Mouse (Mus musculus) left cerebral cortex, adult 11 months (tissue): ENCODE results near the gene Ubald2.
"Not testable (repeated sequence)": the region's sequence is repeated elsewhere in the genome, so short reads cannot be mapped to it uniquely, and the experiment has no call there.

ENCODE experiments used
- DNase-seq: peaks from one replicate; pipeline ENCODE4 v3.0.0; 2022; ENCODE audit warnings: low spot score

Ubald2 gene

DNA sequence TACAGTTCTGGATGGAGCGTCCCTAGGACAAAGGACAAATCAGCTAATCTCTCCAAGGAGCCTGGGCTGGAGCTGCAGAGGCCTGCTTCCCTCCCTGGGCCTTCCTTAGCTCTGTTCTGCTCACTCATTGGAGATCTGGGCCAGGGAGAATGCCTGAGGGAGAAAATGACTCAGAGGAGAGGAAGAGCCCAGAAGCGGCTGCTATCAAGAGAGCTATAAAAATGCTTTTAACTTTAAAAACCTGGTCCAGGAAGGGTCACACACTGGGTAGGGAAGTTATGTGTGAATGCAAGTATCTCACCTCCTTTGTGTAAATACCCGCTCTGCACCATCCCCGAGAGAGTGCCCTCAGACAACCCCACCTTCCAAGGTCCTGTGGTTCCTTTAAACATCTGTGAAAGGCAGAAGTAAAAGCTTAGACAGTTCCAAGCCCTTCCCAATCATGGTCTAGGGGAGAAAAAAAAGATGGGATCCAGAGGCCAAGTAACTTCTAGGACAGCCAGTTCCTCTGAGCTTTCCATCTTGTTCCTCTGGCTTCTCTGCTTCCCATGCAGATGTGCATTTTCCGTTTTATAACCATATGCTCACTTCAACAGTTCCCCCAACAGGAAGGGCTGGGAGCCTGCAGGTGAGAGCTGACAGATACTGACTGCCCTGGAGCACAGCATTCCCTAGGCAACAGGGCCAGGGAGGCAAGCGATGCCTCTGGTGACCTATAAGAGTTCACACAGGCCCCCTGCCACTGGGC is 17.5 kb upstream of the Ubald2 start:
- DNase-seq, result no peak

DNA sequence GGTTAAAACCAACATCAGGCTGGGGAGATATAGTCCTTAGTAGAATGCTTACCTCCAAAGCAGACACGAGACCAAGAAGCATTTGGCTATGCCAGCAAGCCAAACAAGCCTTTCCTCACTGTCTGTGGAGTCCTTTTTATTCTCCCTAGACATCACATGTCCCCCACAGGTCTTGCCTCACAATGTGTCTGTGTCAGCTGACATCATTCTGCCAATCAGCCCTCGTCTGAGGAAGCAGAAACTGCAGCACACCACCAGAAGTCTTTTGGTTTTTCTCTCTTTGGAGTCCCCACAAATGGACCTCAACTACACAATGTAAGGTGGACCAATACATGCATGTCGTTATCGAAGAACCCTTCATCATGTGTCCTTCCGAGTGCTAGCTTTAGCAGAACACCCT is 16.8 kb upstream of the Ubald2 start:
- no peak for DNase-seq

DNA sequence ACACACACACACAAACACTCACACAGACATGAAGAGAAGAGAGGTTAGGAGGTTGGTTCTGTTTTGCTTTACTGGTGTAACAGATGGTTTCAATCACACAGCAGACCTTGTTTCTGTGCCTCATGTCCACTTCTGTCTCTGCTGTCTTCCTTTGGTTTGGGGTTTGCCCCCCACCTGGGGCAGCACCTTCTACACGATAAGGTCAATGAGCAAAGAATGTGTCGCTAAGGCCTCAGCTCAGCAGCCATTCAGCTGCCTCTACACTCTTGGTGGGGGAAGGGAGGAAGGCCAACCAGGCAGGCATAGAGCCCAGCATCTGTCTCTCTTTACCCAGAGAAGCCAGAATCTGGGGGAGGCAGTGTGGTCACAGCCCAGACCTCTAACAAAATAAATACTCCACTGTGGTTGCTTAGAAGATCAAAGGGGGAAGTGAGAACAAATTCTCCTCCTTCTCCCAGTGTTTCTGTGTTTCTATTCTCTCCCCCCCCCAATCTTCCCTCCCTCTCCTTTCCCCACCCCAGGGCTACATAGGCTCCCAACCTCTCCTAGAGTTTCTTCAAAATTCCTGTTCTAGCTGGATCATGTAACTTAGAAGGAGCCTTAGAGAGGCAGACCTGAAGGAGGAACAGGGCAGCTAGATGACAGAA is 15.6 kb upstream of the Ubald2 start:
- no peak for DNase-seq

DNA sequence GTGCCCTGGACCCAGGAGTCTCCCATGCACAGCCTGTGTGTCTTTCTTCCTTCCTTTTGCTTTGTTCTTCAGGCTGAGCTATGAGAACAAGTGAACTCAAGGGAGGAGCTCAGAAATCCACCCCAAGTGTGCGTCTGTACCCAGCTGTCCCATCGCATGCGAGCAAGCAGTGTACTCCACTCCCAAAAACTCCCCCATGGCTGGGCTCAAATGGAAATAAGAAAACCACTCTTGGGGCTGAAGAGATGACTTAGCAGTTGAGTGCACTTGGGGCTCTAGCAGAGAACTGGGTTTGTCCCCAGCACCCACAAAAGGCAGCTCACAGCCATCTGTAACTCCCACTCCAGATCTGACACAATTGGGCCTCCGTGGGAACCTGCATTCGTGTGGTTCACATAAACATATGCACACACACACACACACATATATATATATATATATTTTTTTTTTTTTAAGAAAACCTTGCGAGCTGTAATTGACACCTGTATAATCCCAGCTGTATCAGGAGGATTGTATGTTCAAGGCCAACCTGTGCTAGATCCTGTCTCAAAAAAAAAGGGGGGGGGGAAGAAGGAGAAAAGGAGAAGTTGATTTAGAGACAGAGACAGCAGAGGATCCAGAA is 14.9 kb upstream of the Ubald2 start:
- no peak for DNase-seq

DNA sequence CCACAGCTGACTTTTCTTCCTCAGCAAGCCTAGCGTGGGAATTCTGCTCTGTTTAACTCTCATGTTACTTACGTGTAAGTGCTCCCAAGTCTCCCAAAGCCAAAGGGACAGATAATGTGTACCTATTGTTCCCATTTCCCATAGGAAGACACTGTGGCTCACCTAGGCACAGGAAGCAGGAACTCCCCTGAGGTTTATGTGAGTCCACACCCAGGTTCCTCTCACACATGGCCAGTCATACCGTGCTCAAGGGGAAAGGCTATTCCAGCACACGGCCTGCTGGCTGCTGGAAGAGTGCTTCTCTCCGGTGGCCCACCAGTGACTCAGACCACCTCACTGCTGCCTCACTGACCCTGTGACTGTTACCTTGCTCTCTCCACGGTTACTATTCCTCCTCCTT is 12.8 kb upstream of the Ubald2 start:
- DNase-seq, result no peak

DNA sequence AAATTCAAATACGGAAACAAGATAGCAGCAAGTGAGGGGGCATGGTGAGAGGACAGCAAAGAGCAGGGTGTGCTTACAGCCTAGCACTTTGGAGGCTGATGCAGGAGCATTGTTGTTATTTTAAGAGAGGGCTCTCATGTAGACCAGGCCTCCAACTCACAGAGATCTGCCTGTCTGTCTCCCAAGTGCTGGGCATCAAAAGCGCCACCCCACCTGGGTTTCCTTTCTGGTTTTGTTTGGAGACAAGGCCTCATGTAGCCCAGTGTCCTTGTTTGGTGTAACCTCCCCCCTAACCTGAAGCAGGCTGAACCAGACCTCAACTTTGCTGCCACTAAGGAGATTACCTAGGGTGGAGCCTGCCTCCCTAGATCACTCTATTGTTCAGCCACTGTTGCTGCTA is 11.3 kb upstream of the Ubald2 start:
- DNase-seq, result no peak

DNA sequence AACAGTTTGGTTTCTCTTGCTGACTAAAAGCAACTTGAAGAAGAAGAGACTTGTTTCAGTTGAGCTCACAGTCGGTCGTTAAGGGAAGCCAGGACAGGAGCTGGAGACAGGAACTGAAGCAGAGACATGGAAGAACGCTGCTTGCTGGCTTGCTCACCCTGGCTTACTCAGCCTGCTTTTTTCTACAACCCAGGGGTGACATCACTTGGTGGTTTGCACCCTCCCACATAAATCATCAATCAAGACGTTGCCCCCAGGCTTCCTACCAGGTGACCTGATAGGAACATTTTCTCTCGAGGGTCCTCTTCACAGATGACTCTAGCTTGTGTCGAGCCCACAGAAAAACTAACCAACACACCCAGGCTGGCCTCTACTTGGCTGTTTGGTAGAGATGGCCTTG is 10.7 kb upstream of the Ubald2 start:
- DNase-seq, result no peak

DNA sequence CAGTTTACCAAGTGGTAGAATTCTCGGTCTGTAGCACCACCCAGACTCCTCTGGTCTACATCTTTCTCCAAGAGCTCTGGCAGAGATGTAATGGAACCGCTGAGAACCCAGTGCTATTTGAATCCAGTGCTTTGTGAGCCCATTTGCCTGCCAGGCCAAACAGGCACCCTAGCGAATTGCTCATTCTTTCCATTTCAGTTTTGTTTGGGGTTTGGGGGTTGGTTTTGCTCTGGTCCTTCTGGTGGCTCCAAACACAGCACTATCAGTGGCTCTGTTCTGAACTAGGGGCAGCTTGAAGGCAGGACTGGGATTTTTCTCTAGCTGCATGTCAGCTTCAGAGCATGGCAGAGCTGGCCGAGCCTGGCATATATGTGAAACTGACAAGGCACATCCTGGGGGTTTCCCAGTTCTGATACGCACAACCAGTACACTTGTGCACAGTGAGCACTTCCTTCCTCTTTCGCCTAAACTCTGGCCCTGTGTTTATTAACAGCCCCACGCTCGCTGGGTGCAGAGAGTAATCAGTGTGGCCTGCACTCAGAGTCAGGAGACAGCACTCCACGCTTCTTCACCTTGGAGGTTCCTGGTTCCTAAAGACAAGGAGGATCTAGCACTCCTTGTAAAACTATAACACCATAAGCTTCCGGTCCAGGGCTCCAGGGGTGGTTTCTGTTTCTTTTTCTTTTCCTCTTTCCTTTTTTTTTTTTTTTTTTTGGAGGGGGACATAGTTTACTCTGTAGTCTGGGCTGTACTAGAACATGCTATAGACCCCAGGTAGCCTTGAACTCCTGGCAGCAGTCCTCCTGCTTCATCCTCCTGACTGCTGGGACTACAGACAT is 9.9 kb upstream of the Ubald2 start:
- no peak for DNase-seq

DNA sequence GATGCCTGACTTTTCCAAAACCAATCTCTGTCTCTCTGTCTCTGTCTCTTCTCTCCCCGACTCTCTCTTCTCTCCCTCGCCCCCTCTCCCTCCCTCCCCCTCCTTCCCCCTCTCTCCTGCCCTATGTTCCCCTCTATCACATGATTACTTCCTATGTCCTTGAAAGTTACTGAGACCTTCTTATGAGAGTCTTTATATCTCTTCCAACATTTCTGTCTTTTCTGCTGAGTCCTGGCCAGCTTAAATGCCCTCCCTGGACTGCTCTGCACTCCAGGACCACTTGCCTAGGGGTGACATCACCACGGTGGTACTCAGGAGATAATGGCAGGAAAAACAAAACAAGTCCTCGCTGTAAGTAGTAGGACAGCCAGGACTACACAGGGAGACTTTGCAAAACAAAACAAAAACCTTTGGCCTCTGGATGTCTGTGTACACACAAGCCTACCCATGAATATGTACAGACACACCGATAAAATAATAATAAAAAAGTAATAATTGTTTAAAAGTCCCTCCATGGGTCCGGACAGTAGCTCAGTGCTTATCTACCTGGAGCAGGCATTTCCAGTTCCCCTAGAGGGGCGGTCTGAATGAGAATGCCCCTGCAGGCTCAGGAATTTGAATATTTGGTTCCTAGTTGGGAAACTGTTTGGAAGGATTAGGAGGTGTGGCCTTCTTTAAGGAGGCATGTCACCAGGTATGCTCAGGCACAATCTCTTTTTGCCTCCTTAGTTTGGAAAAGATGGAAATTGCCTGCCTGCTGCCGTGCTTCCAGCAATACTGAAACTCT is 9.1 kb upstream of the Ubald2 start:
- DNase-seq, result no peak

DNA sequence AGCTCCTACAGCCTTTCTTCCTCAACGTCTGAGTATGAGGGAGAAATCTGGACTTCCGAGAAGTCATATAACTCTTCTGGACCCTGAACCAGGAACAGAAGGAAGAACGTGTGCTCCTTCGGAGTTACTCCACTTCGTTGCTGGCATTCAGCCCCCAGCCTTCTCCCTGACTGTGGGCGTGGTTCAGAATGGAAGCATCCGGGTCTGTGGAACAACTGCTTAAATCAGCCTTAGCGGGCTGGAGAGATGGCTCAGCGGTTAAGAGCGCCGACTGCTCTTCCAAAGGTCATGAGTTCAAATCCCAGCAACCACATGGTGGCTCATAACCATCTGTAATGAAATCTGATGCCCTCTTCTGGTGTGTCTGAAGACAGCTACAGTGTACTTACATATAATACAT is 7.6 kb upstream of the Ubald2 start:
- DNase-seq, result not testable (repeated sequence)

DNA sequence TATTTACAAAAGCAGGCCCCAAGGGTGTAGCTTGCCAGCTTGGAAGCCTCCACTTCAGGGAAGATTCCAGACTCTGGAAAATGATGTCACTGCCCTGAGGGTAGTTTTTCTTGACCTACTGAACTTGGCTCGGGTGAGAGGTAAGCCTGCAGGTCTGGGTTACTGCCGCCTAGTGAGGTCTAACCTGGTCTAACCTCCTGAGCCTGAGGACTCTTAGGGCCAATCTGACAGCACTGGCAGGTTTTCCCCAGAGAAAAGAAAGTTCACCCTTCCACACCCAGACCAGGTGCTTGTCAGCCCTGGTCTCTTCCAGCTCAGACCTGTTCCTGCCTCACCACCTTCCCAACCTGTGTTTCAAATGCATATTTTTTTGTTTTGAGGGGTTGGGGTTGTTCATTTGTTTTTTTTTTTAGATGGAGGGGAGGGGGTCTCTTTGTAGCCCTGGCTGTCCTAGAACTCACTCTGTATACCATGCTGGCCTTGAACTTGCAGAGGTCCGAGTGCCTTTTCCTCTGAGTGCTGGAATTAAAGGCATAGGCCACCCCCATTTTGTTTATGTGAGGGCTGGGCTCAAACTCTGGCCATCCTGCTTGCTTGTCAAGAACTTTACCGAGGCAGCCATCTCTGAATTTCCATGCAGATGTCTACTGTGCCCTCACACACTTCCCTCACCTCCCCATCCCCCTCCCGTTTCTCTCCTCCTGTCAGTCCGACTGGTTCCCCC is 6.9 kb upstream of the Ubald2 start:
- no peak for DNase-seq

DNA sequence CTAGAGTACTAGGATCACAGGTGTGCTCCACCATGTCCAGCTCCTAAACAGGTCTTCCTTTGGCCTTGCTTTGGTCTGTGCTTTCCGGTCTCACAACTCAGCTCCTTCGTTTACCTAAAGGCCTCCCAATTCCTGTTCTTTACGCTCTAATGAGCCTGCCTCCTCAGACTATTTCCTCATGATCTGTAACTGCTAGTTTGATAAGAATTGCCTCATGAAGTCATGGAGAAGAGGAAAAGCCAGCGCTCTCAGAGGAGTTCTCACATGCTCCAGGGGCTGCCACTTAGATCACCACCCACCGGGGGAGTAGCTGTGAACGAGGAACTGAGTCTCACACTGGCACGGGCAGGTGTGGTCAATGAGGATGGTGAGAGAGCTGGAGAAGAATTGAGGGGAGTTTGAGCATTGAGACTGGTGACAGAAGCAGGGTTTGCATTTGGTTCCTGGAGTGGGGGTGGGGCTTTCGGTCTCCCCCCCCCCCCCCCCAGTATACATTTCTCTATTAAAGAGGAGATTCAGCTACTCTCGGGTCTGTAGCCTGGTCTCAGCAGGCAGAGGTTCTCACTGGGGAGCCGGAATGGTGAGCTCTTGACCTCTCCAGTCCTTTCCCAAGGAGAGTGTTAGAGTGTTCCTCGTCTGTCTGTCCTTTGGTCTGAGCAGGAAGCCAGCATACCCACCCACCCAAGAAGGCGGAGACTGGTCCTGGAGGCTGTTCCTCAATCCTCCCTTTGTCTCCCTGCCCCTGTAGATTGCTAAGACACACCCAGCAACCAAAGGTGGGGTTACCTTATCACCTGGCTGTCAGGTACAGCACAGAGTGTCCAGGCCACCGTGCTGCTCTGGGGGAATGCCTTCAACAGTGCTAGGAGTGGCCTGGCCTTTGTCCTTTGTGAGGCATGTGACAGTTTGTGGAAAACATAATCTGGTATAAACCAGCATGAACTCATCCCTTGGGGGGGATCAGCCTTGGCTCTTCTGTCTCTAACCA is 4.7 kb upstream of the Ubald2 start:
- DNase-seq, result no peak

DNA sequence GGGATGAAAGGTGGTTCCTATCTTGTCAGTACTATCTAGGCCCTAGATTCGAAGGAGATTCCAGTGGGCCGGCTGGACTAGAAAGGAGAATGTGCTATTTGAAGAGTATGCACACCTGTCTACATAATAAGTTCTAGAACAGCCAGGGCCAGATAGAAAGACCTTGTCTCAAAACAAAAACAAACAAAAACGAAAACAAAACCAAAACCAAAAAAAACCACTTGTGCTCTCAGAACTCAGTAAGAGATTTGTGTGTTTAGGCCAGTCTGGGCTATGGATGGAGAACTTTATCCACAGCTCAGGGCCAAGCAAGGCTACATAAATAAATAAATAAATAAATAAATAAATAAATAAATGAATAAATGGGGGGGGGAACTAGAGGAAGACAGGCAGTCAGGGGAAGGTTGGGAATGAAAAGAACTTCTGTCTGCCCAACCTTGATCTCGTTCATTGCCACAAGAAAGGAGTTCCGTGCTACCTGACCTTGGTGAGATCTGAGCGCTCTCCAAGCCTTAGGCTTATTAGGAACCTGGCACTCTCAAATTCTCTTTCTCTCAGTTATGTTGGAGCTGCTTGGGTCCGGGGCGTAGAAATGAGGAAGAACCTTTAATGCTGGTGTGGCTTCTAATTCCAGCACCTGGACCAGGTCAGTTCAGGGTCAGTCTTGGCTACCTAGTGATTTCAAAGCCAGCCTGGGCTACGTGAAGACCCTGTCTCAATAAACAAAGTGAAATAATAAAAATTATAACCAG is 3.9 kb upstream of the Ubald2 start:
- DNase-seq, result no peak

DNA sequence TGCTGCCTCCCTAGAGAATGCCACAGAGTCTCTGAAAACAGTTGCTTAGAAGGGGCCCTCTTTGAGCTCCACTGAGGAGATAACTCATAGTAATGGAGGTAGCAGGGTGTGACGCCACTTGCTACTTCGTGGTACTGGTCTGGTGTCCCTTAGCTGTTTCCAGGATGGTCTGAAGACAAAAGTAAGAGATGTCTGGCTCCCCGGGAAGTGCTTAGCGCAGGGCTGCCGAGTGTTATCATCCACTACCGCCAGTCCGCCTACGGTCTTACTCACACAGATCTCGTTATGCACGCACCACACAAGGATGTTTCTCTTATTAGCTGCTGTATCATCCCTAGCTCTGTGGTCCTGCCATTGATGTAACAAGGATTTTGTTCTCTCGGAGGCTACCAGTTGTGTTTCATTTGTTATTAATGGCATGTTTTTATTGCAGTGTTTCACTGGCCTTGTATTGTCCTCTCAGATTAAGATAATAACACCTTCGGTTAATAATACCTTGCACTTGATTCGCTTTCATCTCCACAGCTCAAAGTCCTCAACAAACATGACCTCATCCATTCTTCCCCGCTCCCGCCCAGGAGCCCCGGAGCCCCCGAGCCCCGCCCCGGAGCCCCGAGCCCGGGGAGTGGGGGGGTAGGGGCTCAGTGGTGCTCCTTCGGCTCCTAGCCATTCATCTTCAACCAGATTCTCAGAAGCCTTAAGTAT is 3.0 kb upstream of the Ubald2 start:
- DNase-seq, result no peak

DNA sequence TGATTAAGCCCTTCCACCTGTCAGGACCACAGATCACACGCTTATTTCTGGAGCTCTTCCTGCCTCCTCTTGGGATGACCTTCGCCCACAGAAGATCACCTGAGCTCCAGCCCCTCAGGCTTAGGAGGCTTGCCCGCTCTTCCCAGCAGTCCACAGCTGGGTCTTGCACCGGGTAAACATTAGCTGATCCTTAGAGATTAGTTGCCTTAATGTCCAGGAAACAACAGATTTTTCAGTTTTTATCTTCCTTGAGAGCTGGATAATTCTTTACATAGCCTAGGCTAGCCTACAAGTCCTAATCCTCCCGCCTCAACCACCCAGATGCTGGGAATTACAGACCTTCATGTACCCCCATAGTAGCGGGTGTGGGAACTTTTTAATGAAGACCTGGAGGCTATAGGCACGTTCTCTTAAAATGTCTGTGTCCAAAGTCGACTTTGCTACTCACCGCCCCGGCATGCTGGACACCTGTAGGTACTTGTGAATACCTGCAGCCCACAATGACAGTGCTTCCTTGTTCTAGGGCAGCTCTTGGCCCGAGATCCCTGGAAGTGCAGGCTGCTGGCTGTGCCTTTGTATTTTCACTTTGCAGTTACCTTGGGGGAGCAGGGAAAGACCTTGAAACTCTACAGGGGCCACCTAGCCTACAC is 2.3 kb upstream of the Ubald2 start:
- DNase-seq, result no peak

DNA sequence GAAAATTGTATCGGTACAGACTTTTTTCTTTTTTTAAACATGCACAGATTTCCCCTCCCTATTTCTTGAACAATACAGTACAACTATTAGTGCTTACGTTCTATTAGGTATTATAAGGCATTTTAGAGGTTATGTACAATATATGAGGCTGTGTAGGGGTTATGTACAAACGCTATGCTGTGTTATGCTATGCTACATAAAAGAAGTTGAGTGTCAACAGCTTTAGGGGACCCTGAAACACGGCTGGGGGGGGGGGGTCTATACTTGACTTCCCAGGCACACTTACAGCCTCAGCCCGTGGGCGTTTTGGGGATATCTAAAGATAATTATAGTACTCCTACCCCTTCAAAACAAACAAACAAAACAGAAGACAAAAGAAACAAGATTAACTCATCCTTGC is 1.8 kb upstream of the Ubald2 start:
- DNase-seq, result no peak

DNA sequence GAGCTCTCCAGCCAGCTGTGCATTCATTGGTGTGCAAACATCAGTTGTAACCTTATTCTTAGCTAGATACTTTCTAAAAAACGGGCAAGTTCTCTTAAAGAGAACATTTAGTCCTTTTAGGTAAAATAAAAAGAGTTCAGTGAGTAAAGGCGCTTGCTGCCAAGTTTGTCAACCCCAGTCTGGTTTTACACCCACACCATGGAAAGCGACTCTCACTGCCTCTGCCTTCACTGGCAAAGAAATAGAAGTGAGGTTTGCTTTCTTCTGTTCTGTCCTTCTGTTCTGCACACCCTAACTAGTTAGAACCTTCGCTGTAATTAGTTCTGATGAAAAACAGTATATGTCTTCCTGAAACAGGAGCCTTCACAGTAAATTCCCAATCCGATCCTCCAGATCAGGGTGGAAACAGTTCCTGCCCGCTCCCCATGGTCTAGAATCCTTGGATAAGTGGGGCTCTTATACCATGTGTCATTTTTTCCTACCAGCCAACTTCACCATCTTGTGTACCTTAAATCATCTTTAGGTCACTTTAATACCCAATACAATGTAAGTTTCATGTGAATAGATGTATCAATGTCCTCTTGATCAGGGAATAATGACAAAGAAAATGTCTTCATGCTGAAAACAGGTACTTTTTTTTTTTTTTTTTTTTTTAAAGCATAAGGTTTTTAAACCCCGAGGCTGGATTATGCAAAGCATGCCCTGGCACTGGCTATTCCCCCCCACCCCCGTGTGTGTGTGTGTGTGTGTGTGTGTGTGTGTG is 1.1 kb upstream of the Ubald2 start:
- no peak for DNase-seq
